Mouse (Mus musculus) cerebellum, postnatal 4 days (tissue): ENCODE results near the gene Akap5.

Experiments
- DNase-seq, 2 experiments: peaks; one replicate each; pipeline ENCODE4 v3.0.0; 2022; ENCODE audit warnings: low spot score in 2 of 2, mixed read lengths in 1 of 2

Akap5 gene

GRCm38 (mm10) chr12:76324679-76325431 is at the start of gene Akap5:
Gene Akap5 (plus strand): TSS chr12:76324891.
- DNase-seq = peak; percentile 72 to 88

GRCm38 (mm10) chr12:76278209-76278608 is 46.5 kb upstream of the Akap5 start:
- DNase-seq = no peak

GRCm38 (mm10) chr12:76280556-76280955 is 44.1 kb upstream of the Akap5 start:
- no peak for DNase-seq

GRCm38 (mm10) chr12:76281111-76281660 is 43.5 kb upstream of the Akap5 start:
- no peak for DNase-seq

- peak in 1 of 2 experiments; percentile 52 for DNase-seq
Measured at GRCm38 (mm10) chr12:76282132-76282531, 42.6 kb upstream of the Akap5 start.

- DNase-seq = peak in 1 of 2 experiments; percentile 28
Measured at GRCm38 (mm10) chr12:76282532-76283173, 42.0 kb upstream of the Akap5 start.

GRCm38 (mm10) chr12:76285418-76285817 is 39.3 kb upstream of the Akap5 start:
- no peak for DNase-seq

GRCm38 (mm10) chr12:76287986-76288385 is 36.7 kb upstream of the Akap5 start:
- no peak for DNase-seq

GRCm38 (mm10) chr12:76288494-76288893 is 36.2 kb upstream of the Akap5 start:
- DNase-seq = no peak

- DNase-seq = no peak
Measured at GRCm38 (mm10) chr12:76289428-76289827, 35.3 kb upstream of the Akap5 start.

GRCm38 (mm10) chr12:76290271-76290670 is 34.4 kb upstream of the Akap5 start:
- DNase-seq = no peak

GRCm38 (mm10) chr12:76293192-76293591 is 31.5 kb upstream of the Akap5 start:
- peak in 1 of 2 experiments; percentile 59 for DNase-seq

- DNase-seq = no peak
Measured at GRCm38 (mm10) chr12:76297830-76298229, 26.9 kb upstream of the Akap5 start.

GRCm38 (mm10) chr12:76299361-76299906 is 25.3 kb upstream of the Akap5 start:
- no peak for DNase-seq

GRCm38 (mm10) chr12:76300367-76300766 is 24.3 kb upstream of the Akap5 start:
- DNase-seq = no peak

- no peak for DNase-seq
Measured at GRCm38 (mm10) chr12:76303474-76303873, 21.2 kb upstream of the Akap5 start.

- DNase-seq = no peak
Measured at GRCm38 (mm10) chr12:76304199-76304598, 20.5 kb upstream of the Akap5 start.

GRCm38 (mm10) chr12:76305107-76305506 is 19.6 kb upstream of the Akap5 start:
- DNase-seq = no peak

GRCm38 (mm10) chr12:76306852-76307561 is 17.7 kb upstream of the Akap5 start:
- no peak for DNase-seq

GRCm38 (mm10) chr12:76307964-76308363 is 16.7 kb upstream of the Akap5 start:
- no peak for DNase-seq

GRCm38 (mm10) chr12:76308436-76308835 is 16.3 kb upstream of the Akap5 start:
- no peak for DNase-seq

- DNase-seq = no peak
Measured at GRCm38 (mm10) chr12:76310007-76310406, 14.7 kb upstream of the Akap5 start.
